Mouse (Mus musculus) right cerebral cortex, adult 2 months (tissue): ENCODE results near the gene Gpr88.

Experiments
- DNase-seq, 2 experiments: peaks; one replicate each; pipeline ENCODE4 v3.0.0; 2021 to 2022; ENCODE audit warnings: low spot score in 2 of 2

The Gpr88 gene

GRCm38 (mm10) chr3:116253077-116253531, at the start of gene Gpr88:
TSS of gene Gpr88 (minus strand) at chr3:116253503.
- DNase-seq = peak; percentile 78 to 82

GRCm38 (mm10) chr3:116302581-116302980, 49.3 kb upstream of the Gpr88 start:
- DNase-seq = no peak

GRCm38 (mm10) chr3:116301754-116302153, 48.5 kb upstream of the Gpr88 start:
- DNase-seq = no peak

- no peak for DNase-seq
Measured at GRCm38 (mm10) chr3:116298727-116299126, 45.4 kb upstream of the Gpr88 start.

GRCm38 (mm10) chr3:116298003-116298402, 44.7 kb upstream of the Gpr88 start:
- DNase-seq = peak; percentile 33 to 40

DNA sequence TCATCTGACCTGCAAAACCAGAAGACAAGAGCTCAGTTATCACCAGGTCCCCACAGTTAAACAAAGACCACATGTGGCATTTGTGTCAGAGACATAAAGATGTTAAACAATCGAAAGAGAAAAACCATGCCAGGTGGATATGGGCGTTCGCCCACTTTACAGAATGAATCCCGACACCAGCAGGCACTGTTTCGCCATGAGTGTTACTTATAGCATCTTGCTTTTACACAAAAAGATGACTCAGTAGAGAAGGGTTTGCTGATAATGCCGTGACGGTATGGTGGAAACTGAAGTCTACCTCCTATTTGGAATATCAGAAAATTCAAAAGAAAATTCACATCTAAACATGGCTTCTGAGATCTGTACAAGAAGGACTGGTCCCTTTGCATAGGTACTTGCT, 43.9 kb upstream of the Gpr88 start:
- DNase-seq = peak; percentile 44 to 47

DNA sequence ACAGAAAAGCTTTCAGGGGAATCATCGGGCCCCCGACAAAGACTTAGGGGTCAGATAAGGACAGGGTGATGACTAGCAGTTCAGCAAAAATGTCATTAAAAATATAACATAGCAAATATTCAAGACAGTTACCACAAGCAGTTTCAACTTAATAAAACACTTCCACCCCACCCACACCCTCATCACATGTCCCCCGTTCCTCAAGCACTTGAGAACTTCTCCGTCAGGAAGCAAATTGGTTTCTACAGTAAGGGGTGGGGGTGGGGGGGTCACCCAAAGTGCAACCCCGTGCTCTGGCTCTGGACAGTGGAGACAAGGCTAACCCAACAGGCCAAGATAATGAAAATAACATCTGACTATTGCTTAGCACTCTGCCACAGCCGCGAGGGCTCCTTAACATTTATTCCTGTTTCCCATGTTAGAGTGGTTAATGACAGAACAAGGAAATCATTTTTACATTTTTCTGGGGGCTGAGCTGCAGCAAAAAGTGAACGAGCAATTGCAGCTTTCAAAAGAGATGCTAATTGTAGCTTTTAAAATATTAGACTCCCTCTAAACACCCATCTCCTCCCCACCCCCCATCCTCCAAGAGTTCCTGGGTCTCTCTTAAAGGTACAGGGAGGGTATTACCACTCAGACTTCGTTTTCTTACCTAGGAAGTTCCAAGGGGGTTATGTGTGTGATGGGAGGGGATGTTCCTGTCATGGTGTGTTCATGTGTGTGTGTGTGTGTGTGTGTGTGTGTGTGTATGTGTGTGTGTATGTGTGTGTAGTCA, 36.9 kb upstream of the Gpr88 start:
- no peak for DNase-seq

DNA sequence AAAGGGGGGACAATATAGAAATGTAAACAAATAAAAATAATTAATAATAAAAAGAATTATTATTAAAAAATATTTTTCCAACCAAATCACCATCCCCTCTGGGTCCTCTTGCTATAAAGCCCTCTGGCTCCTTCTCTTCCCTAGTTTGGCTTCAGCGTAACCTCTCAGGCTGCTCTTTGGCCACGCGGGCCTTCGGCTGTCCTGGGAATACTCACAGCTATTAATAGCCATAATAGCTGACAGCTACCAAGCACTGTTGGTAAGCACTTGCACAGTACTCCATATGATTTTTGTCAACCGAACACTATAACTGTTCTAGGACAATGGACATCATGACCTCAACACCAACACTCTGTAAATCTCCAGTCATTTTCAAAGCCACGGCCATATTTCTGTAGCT, 35.5 kb upstream of the Gpr88 start:
- no peak for DNase-seq

DNA sequence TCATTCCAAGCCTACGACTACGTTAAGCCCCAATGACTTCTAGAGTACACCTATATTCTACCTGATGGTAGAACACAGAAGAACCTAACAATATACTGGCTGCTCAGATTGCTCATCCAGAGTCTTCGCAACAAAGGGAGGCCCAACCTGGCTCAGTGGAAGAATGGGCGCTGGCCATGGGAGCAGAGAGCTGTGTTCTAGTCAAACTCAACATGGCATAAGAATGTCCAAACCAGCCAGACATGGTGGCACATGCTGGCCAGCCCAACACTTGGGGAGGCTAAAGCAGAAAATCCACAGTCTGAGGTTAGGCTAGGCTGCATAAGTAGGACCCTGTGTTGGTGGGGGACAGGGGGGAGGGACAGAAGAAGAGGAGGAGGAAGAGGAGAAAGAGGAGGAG, 31.4 kb upstream of the Gpr88 start:
- DNase-seq = no peak

DNA sequence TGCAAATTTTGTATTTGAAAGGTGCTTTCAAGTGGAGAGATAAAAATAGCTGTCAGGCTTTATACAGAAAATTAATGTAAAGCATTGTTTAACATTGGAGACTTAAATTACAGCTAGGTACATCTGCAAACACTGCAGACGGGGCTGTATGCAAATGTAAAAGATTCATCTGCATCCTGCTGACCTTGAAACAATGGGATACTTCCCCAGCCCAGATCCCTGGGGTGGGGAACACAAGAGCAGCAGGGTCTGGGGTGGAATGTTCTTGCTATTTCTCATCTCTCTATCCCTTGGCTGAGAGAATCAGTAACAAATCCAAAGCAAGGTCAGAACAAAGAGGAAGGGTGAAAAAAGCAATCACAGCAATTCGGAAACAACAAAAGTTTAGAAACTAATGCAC, 30.7 kb upstream of the Gpr88 start:
- DNase-seq = no peak

DNA sequence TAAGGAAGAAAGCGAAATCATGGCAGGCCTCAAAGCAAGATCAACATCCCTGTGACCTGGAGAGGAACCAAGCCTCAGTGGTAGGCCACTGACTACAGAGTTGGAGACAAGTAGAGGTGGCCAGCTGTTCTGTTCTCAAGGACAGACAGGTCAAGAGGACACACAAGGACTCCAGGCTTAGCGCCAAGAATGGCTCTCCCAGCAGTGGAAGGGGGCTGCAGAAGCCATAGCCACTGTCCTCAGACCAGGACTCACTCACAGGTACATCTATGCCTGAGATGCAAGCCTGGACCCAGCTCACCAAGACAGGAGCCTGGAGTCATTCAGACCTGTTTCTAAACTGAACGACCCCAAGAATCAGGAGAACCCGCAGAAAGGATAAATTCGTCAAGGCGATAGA, 28.4 kb upstream of the Gpr88 start:
- no peak for DNase-seq

- DNase-seq = no peak
Measured at GRCm38 (mm10) chr3:116277146-116277545, 23.8 kb upstream of the Gpr88 start.

- no peak for DNase-seq
Measured at GRCm38 (mm10) chr3:116271679-116272078, 18.4 kb upstream of the Gpr88 start.

DNA sequence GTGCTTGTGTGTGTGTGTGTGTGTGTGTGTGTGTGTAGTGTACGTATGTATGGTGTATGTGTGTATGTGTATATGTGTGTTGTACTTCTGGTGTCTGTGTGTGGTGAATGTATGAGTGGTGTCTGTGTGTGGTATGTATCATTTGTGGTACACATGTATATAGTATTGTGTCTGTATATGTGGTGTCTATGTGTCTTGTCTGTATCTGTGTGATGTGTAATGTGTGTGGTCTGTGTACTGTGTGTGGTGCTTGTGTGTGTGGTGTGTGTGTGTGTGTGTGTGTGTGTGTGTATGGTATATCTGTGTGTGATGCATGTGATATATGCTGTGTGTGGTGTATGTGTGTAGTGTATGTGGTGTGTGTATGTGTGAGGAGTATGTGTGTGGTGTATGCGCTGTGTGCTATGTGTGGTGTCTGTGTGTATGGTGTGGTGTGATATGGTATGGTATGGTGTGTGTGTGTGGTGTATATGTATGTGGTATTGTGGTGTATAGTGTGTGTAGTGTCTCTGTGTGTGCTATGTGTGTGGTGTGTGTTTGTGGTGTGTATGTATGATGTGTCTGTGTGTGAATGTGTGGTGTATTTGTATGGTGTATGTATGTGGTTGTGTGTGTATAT, 13.8 kb upstream of the Gpr88 start:
- no peak for DNase-seq

- no peak for DNase-seq
Measured at GRCm38 (mm10) chr3:116266360-116266759, 13.1 kb upstream of the Gpr88 start.

- DNase-seq = no peak
Measured at GRCm38 (mm10) chr3:116263977-116264376, 10.7 kb upstream of the Gpr88 start.

- DNase-seq = no peak
Measured at GRCm38 (mm10) chr3:116263061-116263460, 9.8 kb upstream of the Gpr88 start.

GRCm38 (mm10) chr3:116256104-116256503, 2.8 kb upstream of the Gpr88 start:
- no peak for DNase-seq

DNA sequence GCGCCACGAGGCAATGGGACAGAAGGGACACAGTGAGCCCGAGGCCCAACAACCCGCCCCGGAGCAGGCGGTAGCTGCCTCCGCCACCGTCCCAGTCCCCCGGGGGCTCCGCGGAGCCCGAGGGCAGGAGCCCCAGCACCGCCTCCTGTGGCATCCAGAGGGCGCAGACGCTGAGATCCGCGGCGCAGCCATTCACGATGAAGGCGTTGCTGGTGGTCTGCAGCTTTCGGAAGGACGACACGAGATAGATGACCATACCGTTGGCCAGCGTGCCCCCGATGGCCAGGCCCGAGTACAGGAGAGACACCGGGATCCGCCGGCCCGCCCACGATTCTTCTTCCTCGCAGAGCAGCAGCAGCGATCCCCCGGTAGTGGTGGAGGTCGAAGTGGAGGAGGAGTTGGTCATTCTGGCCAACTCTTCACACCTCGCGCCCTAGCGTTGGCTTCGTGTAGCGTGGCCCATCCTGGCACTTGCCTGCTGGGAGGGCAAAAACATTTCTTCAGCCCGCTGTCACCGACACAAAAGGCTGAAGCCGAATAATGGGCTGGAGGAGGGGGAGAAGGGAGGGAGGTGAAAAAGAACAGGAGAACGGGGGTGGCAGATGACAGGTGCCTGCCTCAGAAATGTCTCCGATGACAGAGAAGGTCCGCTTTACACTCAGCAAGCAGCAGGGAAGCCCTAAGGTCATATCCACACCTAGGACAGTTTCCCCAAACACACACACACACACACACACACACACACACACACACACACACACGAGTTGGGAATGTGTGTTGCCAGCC, 855 bp downstream of the Gpr88 start:
- peak; percentile 48 to 55 for DNase-seq

DNA sequence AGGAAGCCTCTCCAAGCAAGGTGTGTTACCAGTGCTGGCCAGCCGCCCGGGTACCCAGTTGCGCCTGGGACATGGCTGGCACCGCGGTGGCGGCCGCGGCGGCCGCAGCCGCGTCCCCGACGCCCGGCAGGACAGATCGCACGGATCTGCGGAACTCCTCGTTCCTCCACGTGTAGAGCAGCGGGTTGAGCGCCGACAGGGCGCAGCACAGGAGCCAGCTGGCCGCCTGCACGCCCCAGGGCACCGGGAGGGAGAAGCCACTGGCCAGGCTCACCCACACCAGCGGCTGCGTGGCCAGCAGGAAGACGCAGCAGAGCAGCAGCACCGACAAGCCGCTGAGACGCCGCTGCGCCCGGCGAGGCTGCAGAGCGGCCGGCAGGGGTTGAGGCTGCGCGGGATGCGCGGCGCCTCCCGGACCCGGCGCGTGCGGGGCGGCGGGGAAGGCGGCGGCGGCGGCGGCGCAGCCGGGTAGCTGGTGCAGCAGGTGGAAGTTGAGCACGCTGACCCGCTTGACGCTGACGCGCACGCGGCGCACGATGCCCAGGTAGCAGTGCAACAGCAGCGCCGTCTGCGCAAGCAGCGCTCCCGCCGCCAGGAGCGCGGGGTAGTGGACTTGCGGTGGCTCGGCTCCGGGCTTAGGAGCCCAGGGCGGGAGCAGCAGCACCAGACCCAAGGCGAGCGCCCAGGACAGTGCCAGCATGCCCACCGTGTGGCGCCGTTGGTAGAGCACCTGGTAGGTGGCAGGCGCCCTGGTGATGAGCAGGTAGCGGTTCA, 1.6 kb downstream of the Gpr88 start:
- peak; percentile 59 to 60 for DNase-seq

- no peak for DNase-seq
Measured at GRCm38 (mm10) chr3:116249026-116249425, 4.3 kb downstream of the Gpr88 start.

DNA sequence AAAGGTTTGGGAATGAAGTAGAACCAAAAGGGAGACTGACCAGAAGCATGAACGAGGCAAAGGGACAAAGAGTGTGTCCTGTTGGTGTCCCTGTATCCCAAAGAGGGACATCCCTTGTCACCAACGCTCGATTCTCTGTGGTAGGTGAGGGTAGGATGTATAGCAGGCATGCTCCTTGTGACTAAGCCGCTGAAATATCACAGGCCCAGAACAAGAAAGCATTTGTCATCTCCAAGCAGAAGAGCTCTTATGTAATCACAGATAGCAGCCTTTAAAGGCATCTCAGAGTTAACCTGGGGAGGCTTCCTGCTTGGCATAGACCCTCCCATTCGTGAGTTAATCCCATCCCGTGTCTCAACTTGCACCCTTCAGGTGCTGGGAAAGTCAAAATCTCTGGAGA, 8.8 kb downstream of the Gpr88 start:
- DNase-seq = no peak
